Mouse (Mus musculus) stomach, postnatal 0 days (tissue): ENCODE results near the gene 4933405L10Rik. TPM values are rescaled to one million over a fixed set of nuclear protein-coding genes. Genes with fewer than 3 reads are reported as not detected.

Experiments
- ATAC-seq: fragments of 200-750 bp; cut with Nextera tagmentation; 2 replicates; pipeline ENCODE4 v1.8.0; 2017; ENCODE audit not compliant: low FRiP score, low TSS enrichment
- DNase-seq: peaks from one replicate; pipeline ENCODE4 v3.0.0-alpha.2; 2016; ENCODE audit warnings: low spot score
- H3K27ac ChIP-seq: fragments of 300-500 bp; sonication (generic); replicated peaks from 2 replicates; pipeline ENCODE4 v1.5.1; 2014; ENCODE audit warnings: mild to moderate bottlenecking, control low read depth
- H3K27me3 ChIP-seq: fragments of 300-500 bp; sonication (generic); 2 replicates; pipeline ENCODE4 v1.6.1; 2014; ENCODE audit warnings: low read length; ENCODE audit not compliant: control insufficient read depth, insufficient read depth
- H3K36me3 ChIP-seq: fragments of 300-500 bp; sonication (generic); 2 replicates; pipeline ENCODE4 v1.6.1; 2014; ENCODE audit warnings: low read length, mixed read lengths; ENCODE audit not compliant: control insufficient read depth, insufficient read depth
- H3K4me1 ChIP-seq: fragments of 300-500 bp; sonication (generic); replicated peaks from 2 replicates; pipeline ENCODE4 v1.6.1; 2014; ENCODE audit warnings: antibody characterized with exemption; ENCODE audit not compliant: control insufficient read depth, insufficient read depth
- H3K4me2 ChIP-seq: fragments of 300-500 bp; sonication (generic); replicated peaks from 2 replicates; pipeline ENCODE4 v1.6.1; 2014; ENCODE audit warnings: low read depth, mild to moderate bottlenecking, control low read depth, moderate library complexity
- H3K4me3 ChIP-seq: fragments of 300-500 bp; sonication (generic); 2 replicates; pipeline ENCODE4 v1.5.1; 2014; ENCODE audit warnings: low read depth, low read length, control low read depth
- H3K9ac ChIP-seq: fragments of 300-500 bp; sonication (generic); 2 replicates; pipeline ENCODE4 v1.6.1; 2014; ENCODE audit warnings: mild to moderate bottlenecking, low read length, control low read depth, mixed read lengths
- H3K9me3 ChIP-seq: fragments of 300-500 bp; sonication (generic); 2 replicates; pipeline ENCODE4 v1.6.1; 2016; ENCODE audit warnings: low read length; ENCODE audit not compliant: control insufficient read depth
- CTCF ChIP-seq: IDR thresholded peaks from 2 replicates; pipeline ENCODE4 v1.5.1; 2016; ENCODE audit warnings: antibody characterized with exemption, low read depth, mild to moderate bottlenecking, moderate library complexity
- EP300 ChIP-seq: optimal IDR thresholded peaks from 2 replicates; pipeline ENCODE3; 2016; ENCODE audit warnings: antibody characterized with exemption
- WGBS: fragments of 180-500 bp; shearing (Covaris S2); extraction: QIAGEN DNeasy Blood & Tissue Kit; methylation state at CpG from one replicate; pipeline ENCODE4 v1.1.7; 2014; 5-methylcytosine and 5-hydroxymethylcytosine counted together
- polyA plus RNA-seq: library from polyadenylated mRNA; unstranded; fragments of >200 nt; fragmentation: Nextera tagmentation; extraction: Ambion mirVana; gene quantifications from 2 replicates; pipeline ENCODE4 v1.2.1, GENCODE M21; 2015

Gene 4933405L10Rik
- polyA plus RNA-seq, 1 experiment from 2014 or later, result 0.13 TPM

DNA sequence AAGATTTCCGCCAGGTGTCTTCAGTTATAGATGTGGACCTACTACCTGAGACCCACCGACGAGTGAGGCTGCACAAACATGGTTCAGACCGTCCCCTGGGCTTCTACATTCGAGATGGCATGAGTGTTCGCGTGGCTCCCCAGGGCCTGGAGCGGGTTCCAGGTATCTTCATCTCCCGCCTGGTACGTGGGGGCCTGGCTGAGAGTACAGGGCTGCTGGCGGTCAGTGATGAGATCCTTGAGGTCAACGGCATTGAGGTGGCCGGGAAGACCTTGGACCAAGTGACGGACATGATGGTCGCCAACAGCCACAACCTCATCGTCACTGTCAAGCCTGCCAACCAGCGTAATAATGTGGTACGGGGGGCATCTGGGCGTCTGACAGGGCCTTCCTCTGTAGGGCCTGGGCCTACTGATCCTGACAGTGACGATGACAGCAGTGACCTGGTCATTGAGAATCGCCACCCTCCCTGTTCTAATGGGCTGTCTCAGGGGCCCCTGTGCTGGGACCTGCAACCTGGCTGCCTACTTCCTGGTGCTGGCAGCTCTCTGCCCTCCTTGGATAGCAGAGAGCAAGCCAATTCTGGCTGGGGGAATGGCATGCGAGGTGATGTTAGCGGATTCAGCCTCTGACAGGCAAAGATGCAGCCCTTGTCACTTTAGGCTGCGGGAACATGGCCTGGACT, 4.6 kb upstream of the 4933405L10Rik start:
- H3K4me1 ChIP-seq, result peaks cover 7% of the 10 kb centered on the region; the same call in 1 of the 2 replicates
- TF ChIP-seq EP300 (no peak), CTCF (no peak)
- no peaks in the 10 kb centered on the region for H3K27me3 ChIP-seq
- H3K36me3 ChIP-seq, result peaks cover 12% of the 10 kb centered on the region
- DNase-seq, result no peak
- no peak for ATAC-seq
- no peak overlapping the region for H3K4me2 ChIP-seq
- 91% methylated on average over 24 of the region's 24 CpGs for WGBS
- no peak overlapping the region for H3K4me3 ChIP-seq
- H3K9me3 ChIP-seq, result no peaks in the 10 kb centered on the region
- H3K9ac ChIP-seq, result no peak overlapping the region
- no peak overlapping the region for H3K27ac ChIP-seq

DNA sequence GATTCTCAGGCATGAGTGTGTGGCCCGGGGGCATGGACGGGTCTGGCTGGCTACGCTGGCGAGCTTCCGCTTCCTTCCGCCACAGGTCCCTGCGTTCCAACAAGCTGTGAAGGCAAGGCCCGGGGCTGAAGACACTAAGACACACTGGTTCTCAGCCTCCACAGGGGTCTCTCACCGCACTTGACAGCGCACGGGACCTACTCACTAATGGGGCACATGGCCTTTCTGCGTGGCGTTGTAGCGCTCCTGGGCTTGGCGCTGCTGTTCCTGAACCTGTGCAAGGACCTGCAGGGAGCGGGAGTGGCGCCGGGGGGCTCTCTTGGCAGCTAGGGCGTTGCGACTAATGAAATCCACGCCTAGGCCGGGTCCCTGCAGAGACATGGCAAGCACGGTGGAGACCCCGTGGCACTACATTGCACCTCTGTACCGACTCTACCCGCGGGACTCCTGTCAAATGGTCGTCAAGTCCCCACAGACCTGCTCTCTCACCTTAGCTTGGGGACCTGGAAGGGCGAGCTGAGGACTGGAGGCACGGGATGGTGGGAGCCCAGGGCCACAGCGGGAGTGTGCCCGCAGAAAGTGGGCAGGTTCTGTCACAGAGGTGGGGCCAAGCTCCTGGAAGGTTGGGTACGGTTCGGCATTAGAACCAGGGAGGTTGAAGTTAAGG, 3.2 kb upstream of the 4933405L10Rik start:
- no peaks in the 10 kb centered on the region for H3K27me3 ChIP-seq
- no peak overlapping the region for H3K4me2 ChIP-seq
- H3K27ac ChIP-seq, result no peak overlapping the region
- peaks cover 7% of the 10 kb centered on the region; the same call in 1 of the 2 replicates for H3K4me1 ChIP-seq
- no peak overlapping the region for H3K9ac ChIP-seq
- 92% methylated on average over 34 of the region's 34 CpGs for WGBS
- DNase-seq, result no peak
- no peaks in the 10 kb centered on the region for H3K9me3 ChIP-seq
- ATAC-seq, result no peak
- peaks cover 8% of the 10 kb centered on the region for H3K36me3 ChIP-seq
- H3K4me3 ChIP-seq, result no peak overlapping the region
- no peak for TF ChIP-seq EP300
- no peak for TF ChIP-seq CTCF

DNA sequence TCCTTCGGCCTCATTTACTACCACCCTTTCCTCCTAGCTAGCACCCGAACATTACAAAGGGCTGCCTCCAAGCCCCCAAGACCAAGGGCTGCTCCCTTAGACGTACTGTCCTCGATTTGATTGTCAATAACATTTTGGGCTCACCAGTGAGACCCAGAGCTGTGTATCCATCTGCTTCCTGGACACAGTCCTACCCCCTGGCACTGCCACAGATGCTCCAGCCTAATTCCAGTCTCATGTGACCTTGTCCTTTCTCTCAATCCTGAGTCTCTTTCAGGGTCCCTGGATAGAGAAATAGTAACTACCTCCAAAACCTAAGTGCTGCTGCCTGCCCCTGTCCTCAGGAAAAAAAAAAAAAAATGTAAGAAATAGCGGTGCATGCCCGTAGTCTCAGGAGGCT, 2.5 kb upstream of the 4933405L10Rik start:
- TF ChIP-seq CTCF (no peak), EP300 (no peak)
- Histone ChIP-seq H3K4me3 (no peak overlapping the region), H3K36me3 (peaks cover 8% of the 10 kb centered on the region), H3K9ac (no peak overlapping the region), H3K4me1 (peaks cover 7% of the 10 kb centered on the region; the same call in 1 of the 2 replicates), H3K27me3 (no peaks in the 10 kb centered on the region), H3K27ac (no peak overlapping the region), H3K9me3 (no peaks in the 10 kb centered on the region), H3K4me2 (no peak overlapping the region)
- ATAC-seq, result no peak
- DNase-seq, result no peak
- 88% methylated on average over 6 of the region's 6 CpGs for WGBS

DNA sequence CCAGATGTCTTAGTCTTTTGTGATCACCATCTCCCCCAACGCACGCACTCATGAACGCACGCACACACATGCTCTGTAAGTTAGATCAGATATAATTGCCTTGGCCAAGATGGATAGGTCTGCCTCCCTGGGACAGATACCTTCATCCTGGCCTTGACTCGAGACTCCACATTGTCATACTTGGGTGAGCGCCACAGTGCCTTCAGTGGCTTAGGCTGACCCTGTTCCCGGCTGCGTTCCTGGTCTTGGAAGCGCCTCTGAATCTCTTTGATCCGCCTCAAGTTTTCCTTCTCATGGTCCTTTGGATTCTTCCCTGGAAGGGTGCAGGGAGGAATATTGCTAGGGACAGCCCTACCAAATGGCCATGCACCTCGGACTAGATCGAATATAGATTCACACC, 1.0 kb upstream of the 4933405L10Rik start:
- ATAC-seq (no peak), DNase-seq (no peak)
- peaks cover 8% of the 10 kb centered on the region for H3K36me3 ChIP-seq
- no peak overlapping the region for H3K4me3 ChIP-seq
- WGBS, result 81% methylated on average over 12 of the region's 12 CpGs
- H3K9me3 ChIP-seq, result no peaks in the 10 kb centered on the region
- no peak overlapping the region for H3K27ac ChIP-seq
- H3K9ac ChIP-seq, result no peak overlapping the region
- no peak overlapping the region for H3K4me2 ChIP-seq
- TF ChIP-seq CTCF (no peak), EP300 (no peak)
- no peaks in the 10 kb centered on the region for H3K27me3 ChIP-seq
- H3K4me1 ChIP-seq, result peaks cover 3% of the 10 kb centered on the region; the same call in 1 of the 2 replicates

DNA sequence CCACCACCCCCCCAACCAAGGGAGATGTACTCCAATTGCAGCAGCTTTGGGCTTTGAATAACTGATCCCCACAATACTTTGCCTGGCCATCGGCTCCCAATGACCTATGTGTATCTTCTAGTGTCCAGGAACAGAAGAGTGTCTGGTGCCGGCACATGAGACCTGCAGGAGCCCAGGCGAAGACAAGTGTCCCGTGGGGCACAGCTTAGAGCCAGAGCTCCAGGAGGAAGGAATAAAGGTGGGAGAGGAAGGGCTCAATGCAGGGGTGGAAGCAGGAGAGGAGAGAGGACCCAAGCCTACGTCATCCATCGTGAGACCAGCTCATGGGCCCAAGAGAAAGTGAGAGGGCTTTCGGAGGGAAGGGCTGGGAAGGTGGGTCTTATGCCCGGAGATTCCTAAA, 1.2 kb downstream of the 4933405L10Rik start:
- DNase-seq (no peak), ATAC-seq (no peak)
- H3K27me3 ChIP-seq, result no peaks in the 10 kb centered on the region
- H3K4me2 ChIP-seq, result no peak overlapping the region
- no peak overlapping the region for H3K4me3 ChIP-seq
- H3K4me1 ChIP-seq, result no peaks in the 10 kb centered on the region
- no peaks in the 10 kb centered on the region for H3K9me3 ChIP-seq
- peaks cover 4% of the 10 kb centered on the region; the same call in 1 of the 2 replicates for H3K36me3 ChIP-seq
- TF ChIP-seq EP300, result no peak
- no peak for TF ChIP-seq CTCF
- H3K9ac ChIP-seq, result no peak overlapping the region
- H3K27ac ChIP-seq, result no peak overlapping the region
- 90% methylated on average over 8 of the region's 8 CpGs for WGBS

DNA sequence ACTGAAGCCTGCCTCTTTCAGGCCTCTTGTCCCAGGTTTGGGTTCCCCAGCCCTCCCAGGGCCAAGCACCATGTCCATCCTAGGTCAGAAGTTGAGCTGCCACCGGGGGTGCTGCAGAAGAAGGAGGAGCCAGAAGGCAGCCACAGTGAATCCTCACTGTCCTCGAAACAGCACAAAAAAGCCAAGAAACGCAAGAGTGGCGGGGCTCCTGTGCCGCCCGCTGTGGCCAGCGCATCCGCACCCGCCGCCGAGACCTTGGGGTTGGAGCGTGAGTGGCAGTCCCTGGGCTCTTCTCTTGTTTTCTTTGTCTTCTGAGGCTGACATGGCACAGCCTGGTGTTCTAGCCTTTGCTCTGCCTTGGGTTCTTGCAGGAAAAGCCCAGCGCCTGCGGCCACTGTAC, 1.9 kb downstream of the 4933405L10Rik start:
- H3K4me2 ChIP-seq, result no peak overlapping the region
- TF ChIP-seq CTCF (no peak), EP300 (no peak)
- WGBS, result 77% methylated on average over 13 of the region's 14 CpGs

More for the DNA sequence above, 1.9 kb downstream of the 4933405L10Rik start:
- Histone ChIP-seq H3K4me3 (no peak overlapping the region), H3K9ac (no peak overlapping the region), H3K4me1 (no peaks in the 10 kb centered on the region), H3K9me3 (no peaks in the 10 kb centered on the region), H3K27me3 (no peaks in the 10 kb centered on the region), H3K27ac (no peak overlapping the region), H3K36me3 (peaks cover 1% of the 10 kb centered on the region; the same call in 1 of the 2 replicates)
- no peak for ATAC-seq
- no peak for DNase-seq
